Mouse (Mus musculus): ENCODE results near the gene Ifi207. TPM values are rescaled to one million over a fixed set of nuclear protein-coding genes. Genes with fewer than 3 reads are reported as not detected.

The Ifi207 gene
- 1.9 and 2.0 TPM in 2 replicates for polyA plus RNA-seq (2012; rRNA removed)

DNA sequence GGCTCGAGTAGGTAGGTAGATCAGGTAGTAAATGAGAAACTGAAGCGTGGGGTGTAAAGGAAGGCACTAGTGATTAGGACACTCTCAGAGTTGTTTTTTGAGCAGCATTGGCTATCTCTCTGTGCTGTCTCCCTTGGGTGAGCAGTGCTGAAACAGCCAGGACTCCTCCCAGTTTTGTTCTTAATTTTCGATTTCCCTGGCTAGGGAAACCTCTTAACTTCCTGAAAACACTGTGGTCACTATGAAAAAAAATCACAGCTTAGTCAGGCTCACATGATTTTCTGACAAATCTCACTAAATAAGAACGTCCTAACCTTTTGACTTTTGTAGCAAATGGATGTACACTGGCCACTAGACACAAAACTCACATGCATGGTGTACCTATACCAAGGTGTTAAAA, at the start of gene Ifi207:
Gene Ifi207 (minus strand): TSS at position 92 of the 400 bp plus-strand sequence.

DNA sequence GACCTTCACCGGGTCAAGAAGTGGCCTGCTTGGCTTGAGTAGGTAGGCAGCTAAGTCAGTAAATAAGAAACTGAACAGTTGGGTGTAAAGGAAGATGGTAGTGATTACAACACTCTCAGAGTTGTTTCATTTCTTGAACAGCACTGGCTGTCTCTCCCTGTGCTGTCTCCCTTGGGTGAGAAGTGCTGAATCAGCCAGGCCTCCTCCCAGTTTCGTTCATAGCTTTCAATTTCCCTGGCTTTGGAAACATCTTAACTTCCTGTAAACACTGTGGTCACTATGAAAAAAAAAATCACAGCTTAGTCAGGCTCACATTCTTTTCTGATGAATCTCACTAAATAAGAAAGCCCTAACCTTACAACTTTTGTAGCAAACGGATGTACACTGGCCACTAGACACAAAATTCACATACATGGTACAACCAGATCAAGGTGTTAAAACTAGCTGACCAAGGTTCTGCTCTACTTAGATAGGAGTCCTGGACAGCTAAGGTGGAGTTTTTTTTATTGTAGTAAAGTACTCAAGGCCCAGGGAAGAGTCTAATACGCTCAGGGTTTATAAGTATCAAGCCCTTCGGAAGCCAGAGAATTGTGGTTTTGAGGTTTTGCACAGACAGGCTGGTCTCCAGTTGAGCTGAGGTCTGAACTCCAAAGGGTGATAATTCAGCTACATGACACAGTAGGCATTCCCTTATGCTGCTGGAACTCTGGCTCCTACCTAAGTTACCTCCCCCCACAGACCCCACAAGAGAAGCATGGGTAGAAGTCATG, 25.5 kb upstream of the Ifi207 start, which contains the start of gene Ifi204:
Gene Ifi204 (minus strand): TSS at position 96 of the 770 bp plus-strand sequence.

DNA sequence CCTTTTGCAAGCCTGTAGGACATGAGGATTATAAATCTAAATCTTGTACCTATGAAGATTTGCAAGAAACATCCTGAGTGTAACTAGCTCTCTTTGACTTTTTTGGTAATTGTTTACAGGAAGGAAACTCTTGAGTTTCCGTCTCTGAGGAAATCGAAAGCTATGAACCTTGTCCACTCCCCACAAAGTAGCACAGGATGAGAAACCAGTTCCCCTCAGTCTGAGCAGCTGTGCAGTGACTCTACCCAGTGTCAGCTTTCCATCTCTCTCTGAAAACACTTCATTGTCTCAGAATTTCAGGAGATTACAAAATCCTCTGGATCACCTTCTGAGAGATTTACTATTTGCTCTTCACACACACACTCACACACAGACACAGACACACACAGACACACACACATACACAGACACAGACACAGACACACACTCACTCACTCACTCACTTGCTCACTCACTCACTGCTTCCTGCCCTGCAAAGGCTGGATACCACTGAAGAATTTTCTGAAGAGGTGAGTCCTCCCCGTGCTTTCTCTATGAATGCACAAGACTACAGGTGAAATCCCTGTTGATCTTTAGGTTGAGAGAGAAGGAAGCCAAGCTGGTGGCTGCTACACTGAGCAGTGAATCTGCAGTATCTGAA, 68.0 kb downstream of the Ifi207 start, which contains the start of gene Ifi208:
Gene Ifi208 (plus strand): TSS at position 218 of the 640 bp plus-strand sequence.

Other genes with a start within 250 kb of the Ifi207 start
- gene Ifi214, start 205.8 kb downstream of the Ifi207 start, polyA plus RNA-seq (2012; rRNA removed) = not detected in 2 replicates
- 0.44 and 0.49 TPM in 2 replicates for gene Ifi213, start 142.5 kb downstream of the Ifi207 start, polyA plus RNA-seq (2012; rRNA removed)
- gene Ifi209, start 110.8 kb downstream of the Ifi207 start, polyA plus RNA-seq (2012; rRNA removed) = 0.44 and 0.74 TPM in 2 replicates
- not detected in 2 replicates for gene Ifi208, start 68.1 kb downstream of the Ifi207 start, polyA plus RNA-seq (2012; rRNA removed)
- 2.2 and 2.5 TPM in 2 replicates for gene Ifi204, start 25.2 kb upstream of the Ifi207 start, polyA plus RNA-seq (2012; rRNA removed)
- 1.7 and 2.5 TPM in 2 replicates for gene Ifi211, start 171.3 kb upstream of the Ifi207 start, polyA plus RNA-seq (2012; rRNA removed)
- gene Mndal, start 200.7 kb upstream of the Ifi207 start, polyA plus RNA-seq (2012; rRNA removed) = 2.3 TPM in 2 replicates
- gene Ifi203, start 200.9 kb upstream of the Ifi207 start, polyA plus RNA-seq (2012; rRNA removed) = 1.8 and 2.2 TPM in 2 replicates
- 0.08 TPM in 1 of 2 replicates, not detected in the other for gene Ifi202b, start 241.0 kb upstream of the Ifi207 start, polyA plus RNA-seq (2012; rRNA removed)